Mouse (Mus musculus) hindbrain, embryonic 11.5 days (tissue): Measurements from ENCODE around the gene Ninl. TPM values are rescaled to one million over a fixed set of nuclear protein-coding genes. Genes with fewer than 3 reads are reported as not detected.

Source experiments
- ATAC-seq: fragments of 200-750 bp; cut with Nextera tagmentation; 2 replicates; pipeline ENCODE4 v1.8.0; 2017; ENCODE audit warnings: mild to moderate bottlenecking, moderate TSS enrichment, moderate library complexity; ENCODE audit not compliant: low FRiP score
- DNase-seq: peaks from one replicate; pipeline ENCODE4 v3.0.0-alpha.2; 2015; ENCODE audit warnings: low spot score
- H3K27ac ChIP-seq: fragments of 300-500 bp; sonication (generic); 2 replicates; pipeline ENCODE4 v1.5.1; 2014; ENCODE audit warnings: mild to moderate bottlenecking, low read depth, low read length
- H3K27me3 ChIP-seq: fragments of 300-500 bp; sonication (generic); 2 replicates; pipeline ENCODE4 v1.6.1; 2014; ENCODE audit warnings: mild to moderate bottlenecking, low read length, moderate library complexity, mixed read lengths; ENCODE audit not compliant: control insufficient read depth, insufficient read depth
- H3K36me3 ChIP-seq: fragments of 300-500 bp; sonication (generic); 2 replicates; pipeline ENCODE4 v1.6.1; 2014; ENCODE audit warnings: mild to moderate bottlenecking, low read length, moderate library complexity, mixed read lengths; ENCODE audit not compliant: control insufficient read depth, insufficient read depth
- H3K4me1 ChIP-seq: fragments of 300-500 bp; sonication (generic); replicated peaks from 2 replicates; pipeline ENCODE4 v1.6.1; 2014; ENCODE audit warnings: low read length, mixed read lengths; ENCODE audit not compliant: control insufficient read depth, insufficient read depth
- H3K4me2 ChIP-seq: fragments of 300-500 bp; sonication (generic); replicated peaks from 2 replicates; pipeline ENCODE4 v1.6.1; 2014; ENCODE audit warnings: mild to moderate bottlenecking, low read depth, low read length
- H3K4me3 ChIP-seq: fragments of 300-500 bp; sonication (generic); 2 replicates; pipeline ENCODE4 v1.5.1; 2014; ENCODE audit warnings: low read depth, low read length
- H3K9ac ChIP-seq: fragments of 300-500 bp; sonication (generic); 2 replicates; pipeline ENCODE4 v1.6.1; 2014; ENCODE audit warnings: low read depth, low read length
- H3K9me3 ChIP-seq: fragments of 300-500 bp; sonication (generic); 2 replicates; pipeline ENCODE4 v1.6.1; 2016; ENCODE audit warnings: low read length; ENCODE audit not compliant: control insufficient read depth
- WGBS: fragments of 180-500 bp; shearing (Covaris S2); extraction: QIAGEN DNeasy Blood & Tissue Kit; methylation state at CpG from one replicate; pipeline ENCODE4 v1.1.7; 2014; 5-methylcytosine and 5-hydroxymethylcytosine counted together
- polyA plus RNA-seq: library from polyadenylated mRNA; unstranded; fragments of >200 nt; fragmentation: Nextera tagmentation; extraction: Ambion mirVana; gene quantifications from 2 replicates; pipeline ENCODE4 v1.2.1, GENCODE M21; 2014

Gene Ninl
- polyA plus RNA-seq, 1 experiment from 2014 or later = 10.9 TPM

DNA sequence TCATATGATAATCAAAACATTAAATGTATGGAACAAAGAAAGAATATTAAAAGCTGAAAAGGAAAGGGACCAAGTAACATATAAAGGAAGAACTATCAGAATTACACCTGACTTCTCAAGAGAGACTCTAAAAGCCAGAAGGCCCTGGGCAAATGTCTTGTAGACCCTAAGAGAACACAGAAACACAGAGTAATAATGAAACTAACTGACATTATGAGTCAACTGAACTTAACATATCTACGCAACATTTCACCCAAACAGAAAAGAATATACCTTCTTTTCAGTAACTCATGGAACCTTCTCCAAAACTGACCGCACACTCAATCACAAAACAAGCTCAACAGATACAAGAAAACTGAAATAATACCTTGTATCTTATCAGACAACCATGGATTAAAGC lies 53.8 kb downstream of the Ninl start:
- no peaks in the 10 kb centered on the region for H3K36me3 ChIP-seq
- no peaks in the 10 kb centered on the region for H3K9me3 ChIP-seq
- H3K27ac ChIP-seq = no peak overlapping the region

DNA sequence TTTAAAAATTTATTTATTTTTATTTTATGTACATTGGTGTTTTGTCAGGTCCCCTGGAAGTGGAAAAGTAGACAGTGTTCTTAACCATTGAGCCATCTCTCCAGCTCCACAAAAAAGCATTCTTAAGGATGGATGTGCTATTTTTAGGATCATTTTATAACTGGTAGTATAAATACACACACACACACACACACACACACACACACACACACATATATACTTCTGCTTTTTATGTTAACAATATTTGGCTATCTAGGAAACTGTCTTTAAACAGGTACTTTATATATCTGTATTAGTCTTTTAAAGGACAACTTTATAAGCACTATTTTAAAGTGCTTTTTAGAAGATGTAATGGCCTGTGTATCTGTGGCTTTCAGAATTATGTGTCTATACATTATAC lies 57.1 kb downstream of the Ninl start:
- no peak overlapping the region for H3K9ac ChIP-seq
- H3K27ac ChIP-seq = no peak overlapping the region
- DNase-seq = no peak
- no peaks in the 10 kb centered on the region for H3K4me1 ChIP-seq
- ATAC-seq = no peak
- no peak overlapping the region for H3K4me3 ChIP-seq
- H3K9me3 ChIP-seq = no peaks in the 10 kb centered on the region
- H3K4me2 ChIP-seq = no peak overlapping the region
- H3K36me3 ChIP-seq = no peaks in the 10 kb centered on the region
- H3K27me3 ChIP-seq = no peaks in the 10 kb centered on the region

More for the DNA sequence above, 53.8 kb downstream of the Ninl start:
- Histone ChIP-seq H3K4me1 (no peaks in the 10 kb centered on the region), H3K4me3 (no peak overlapping the region), H3K4me2 (no peak overlapping the region), H3K27me3 (no peaks in the 10 kb centered on the region), H3K9ac (no peak overlapping the region)
- 97% methylated on average over 2 of the region's 2 CpGs for whole genome bisulfite sequencing
- DNase-seq (no peak), ATAC-seq (no peak)

DNA sequence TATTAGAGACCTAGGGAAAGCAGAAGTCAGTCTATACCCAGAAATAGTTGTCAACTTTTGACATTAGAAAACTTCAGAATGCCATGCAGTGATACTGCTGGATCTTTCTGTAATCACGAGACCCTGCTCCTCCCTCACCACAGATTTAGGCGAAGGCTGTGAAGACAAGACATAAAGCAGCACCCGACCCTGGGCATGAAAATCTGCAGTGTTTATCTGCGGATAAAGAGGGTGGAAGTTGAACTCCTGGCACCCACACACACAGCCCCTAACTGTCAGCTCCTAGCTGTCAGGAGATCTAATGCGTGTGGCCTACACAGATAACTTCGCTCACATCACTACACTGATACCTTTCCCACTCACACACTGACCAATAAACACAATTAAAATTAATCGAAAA lies 57.7 kb downstream of the Ninl start:
- no peaks in the 10 kb centered on the region for H3K27me3 ChIP-seq
- H3K4me3 ChIP-seq = no peak overlapping the region
- H3K36me3 ChIP-seq = no peaks in the 10 kb centered on the region
- no peak overlapping the region for H3K27ac ChIP-seq
- no peak overlapping the region for H3K4me2 ChIP-seq
- no peaks in the 10 kb centered on the region for H3K4me1 ChIP-seq
- ATAC-seq (no peak), DNase-seq (no peak)
- H3K9ac ChIP-seq = no peak overlapping the region
- WGBS = 93% methylated on average over 7 of the region's 7 CpGs
- no peaks in the 10 kb centered on the region for H3K9me3 ChIP-seq

DNA sequence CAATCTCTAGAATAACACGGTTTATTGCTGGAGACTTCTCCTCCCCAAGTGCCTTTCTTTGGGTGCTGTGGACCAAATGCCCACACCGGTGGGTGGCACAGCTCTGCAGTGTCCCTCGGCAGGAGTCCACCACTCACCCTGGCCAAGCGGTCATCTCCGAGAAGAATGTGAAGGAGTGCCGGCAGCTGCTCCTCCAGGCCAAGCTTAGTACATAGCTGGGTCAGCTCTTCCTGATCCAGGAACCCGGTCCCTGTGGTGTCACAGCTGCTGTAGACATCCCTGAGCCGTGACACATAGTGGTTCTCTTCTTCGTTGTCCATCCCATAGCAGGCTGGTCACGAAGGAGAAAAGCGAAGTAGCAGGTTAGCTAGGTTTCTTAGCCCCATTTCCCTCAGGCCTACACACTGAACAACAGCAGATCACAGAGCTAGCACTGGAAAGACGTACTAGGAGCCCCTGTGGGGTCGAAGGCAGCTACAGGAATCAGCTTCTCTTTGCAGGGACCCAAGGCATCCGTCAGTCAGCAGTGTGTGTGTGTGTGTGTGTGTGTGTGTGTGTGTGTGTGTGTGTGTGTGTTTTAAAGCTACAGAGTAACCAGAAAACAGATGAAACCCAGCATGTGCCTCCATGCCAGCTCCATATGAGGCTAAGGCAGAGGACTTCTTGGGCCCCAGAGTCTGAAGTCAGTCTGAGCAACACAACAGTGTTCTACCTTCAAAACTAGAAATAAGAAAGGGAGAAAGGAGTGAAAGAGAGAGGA lies 59.1 kb downstream of the Ninl start:
- H3K27me3 ChIP-seq = no peaks in the 10 kb centered on the region
- H3K36me3 ChIP-seq = no peaks in the 10 kb centered on the region
- 85% methylated on average over 14 of the region's 14 CpGs for WGBS
- DNase-seq (no peak), ATAC-seq (no peak; the same call in 1 of the 2 replicates)
- no peak overlapping the region for H3K9ac ChIP-seq
- H3K4me3 ChIP-seq = no peak overlapping the region
- no peak overlapping the region for H3K4me2 ChIP-seq
- H3K4me1 ChIP-seq = no peaks in the 10 kb centered on the region
- H3K9me3 ChIP-seq = no peaks in the 10 kb centered on the region
- H3K27ac ChIP-seq = no peak overlapping the region

DNA sequence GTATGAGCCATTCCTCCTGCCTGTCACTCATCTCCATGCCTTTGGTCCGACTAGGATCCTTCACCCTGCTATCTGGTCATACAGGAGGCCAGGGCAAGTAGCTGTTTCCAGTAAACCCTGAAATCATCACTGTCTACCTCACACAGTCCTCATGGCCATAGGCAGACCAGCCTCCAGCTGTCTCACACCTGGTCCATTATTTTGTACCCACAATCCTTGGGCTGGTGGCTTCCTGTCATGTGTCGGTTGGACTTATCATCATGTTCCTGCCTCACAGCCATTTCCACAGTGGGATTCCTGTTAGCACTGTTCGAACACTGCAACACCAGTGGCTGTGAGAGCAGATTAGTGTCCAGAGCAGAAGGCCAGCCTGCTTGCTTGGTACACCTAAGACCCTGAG lies 60.4 kb downstream of the Ninl start:
- no peak for DNase-seq
- Histone ChIP-seq H3K36me3 (no peaks in the 10 kb centered on the region), H3K4me1 (no peaks in the 10 kb centered on the region), H3K4me3 (no peak overlapping the region), H3K9ac (no peak overlapping the region), H3K27me3 (no peaks in the 10 kb centered on the region), H3K9me3 (no peaks in the 10 kb centered on the region), H3K4me2 (no peak overlapping the region), H3K27ac (no peak overlapping the region)
- ATAC-seq = no peak
- 89% methylated on average over 3 of the region's 3 CpGs for WGBS

DNA sequence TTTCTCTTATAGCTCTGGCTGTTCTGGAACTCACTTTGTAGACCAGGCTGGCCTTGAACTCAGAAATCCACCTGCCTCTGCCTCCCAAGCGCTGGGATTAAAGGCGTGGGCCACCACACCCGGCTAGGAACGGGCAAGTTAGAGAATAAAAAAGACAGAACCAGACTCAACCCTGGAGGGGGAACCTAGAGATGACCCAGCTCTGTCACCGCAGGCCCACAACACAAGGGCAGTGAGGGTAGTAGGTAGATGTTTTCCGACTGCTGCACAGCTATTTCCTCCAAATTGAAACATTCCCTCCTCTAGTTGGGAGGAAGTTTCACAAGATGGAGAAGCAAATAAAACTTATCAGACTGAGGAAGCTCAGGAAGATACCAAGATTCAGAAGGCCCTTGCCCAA lies 61.5 kb downstream of the Ninl start:
- DNase-seq (no peak), ATAC-seq (no peak)
- no peak overlapping the region for H3K4me3 ChIP-seq
- no peak overlapping the region for H3K27ac ChIP-seq
- H3K9ac ChIP-seq = no peak overlapping the region
- WGBS = 94% methylated on average over 6 of the region's 6 CpGs
- H3K4me2 ChIP-seq = no peak overlapping the region
- H3K27me3 ChIP-seq = no peaks in the 10 kb centered on the region
- peaks cover 4% of the 10 kb centered on the region; the same call in 1 of the 2 replicates for H3K36me3 ChIP-seq
- no peaks in the 10 kb centered on the region for H3K9me3 ChIP-seq
- no peaks in the 10 kb centered on the region for H3K4me1 ChIP-seq

DNA sequence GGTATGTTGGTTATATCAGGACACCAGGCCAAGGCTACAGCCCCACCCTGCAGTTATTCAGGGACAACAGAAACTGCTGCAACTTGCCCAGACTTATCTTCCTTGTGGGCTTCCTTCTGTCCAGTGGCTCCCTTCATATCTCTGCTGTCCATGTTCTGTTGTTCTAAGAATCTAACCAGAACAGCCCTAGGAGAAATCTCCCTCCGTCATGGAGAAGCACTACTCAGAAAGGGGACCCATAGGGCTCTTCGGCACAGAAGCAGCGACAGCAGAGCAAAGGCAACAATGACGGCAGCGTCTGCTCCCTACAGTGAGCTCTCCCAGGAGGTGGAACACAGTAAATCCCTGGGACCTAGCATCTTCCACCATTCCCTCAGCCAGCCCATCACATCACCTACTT lies 62.3 kb downstream of the Ninl start:
- Histone ChIP-seq H3K27me3 (no peaks in the 10 kb centered on the region), H3K4me3 (no peak overlapping the region), H3K4me1 (no peaks in the 10 kb centered on the region), H3K9ac (no peak overlapping the region), H3K4me2 (no peak overlapping the region), H3K9me3 (no peaks in the 10 kb centered on the region), H3K36me3 (peaks cover 4% of the 10 kb centered on the region; the same call in 1 of the 2 replicates), H3K27ac (no peak overlapping the region)
- ATAC-seq = no peak
- WGBS = 96% methylated on average over 5 of the region's 5 CpGs
- DNase-seq = no peak

DNA sequence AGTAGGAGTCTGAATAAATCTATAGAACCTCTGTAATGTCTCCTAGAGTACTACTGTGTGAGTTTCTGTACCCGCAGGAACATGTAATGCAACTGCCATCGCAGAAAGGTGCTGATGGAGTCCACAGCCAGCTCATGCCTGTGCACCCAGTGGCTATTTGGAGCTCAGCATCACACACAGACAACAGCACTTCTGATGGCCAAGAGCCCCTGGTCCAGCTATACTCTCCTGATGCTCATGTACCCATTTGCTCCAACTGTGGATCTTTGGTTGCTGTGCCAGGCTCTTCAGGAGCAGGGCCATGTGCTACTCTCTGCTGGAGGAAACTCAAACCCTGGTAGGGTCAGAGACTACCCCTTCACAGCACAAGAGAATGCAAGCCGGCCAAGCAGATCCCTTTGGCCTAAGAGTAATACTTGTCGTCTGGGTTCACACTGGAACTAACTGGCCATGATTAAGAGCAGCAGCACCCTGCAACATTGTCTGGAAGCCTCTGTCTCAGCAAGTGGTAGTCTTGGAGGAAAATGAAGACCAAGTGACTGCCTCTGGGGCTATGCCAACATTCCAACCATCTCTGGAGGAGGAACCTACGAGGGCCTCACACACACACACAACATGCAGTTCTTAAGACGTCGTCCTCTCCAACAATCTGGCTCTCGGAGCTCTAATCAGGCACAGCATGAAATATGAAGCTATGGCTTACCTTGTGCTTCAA lies 65.6 kb downstream of the Ninl start:
- Histone ChIP-seq H3K9ac (no peak overlapping the region), H3K4me2 (no peak overlapping the region), H3K27ac (no peak overlapping the region), H3K27me3 (no peaks in the 10 kb centered on the region), H3K4me1 (no peaks in the 10 kb centered on the region), H3K9me3 (no peaks in the 10 kb centered on the region), H3K4me3 (no peak overlapping the region), H3K36me3 (peaks cover 4% of the 10 kb centered on the region; the same call in 1 of the 2 replicates)
- no peak for DNase-seq
- 93% methylated on average over 8 of the region's 8 CpGs for WGBS
- ATAC-seq = no peak

DNA sequence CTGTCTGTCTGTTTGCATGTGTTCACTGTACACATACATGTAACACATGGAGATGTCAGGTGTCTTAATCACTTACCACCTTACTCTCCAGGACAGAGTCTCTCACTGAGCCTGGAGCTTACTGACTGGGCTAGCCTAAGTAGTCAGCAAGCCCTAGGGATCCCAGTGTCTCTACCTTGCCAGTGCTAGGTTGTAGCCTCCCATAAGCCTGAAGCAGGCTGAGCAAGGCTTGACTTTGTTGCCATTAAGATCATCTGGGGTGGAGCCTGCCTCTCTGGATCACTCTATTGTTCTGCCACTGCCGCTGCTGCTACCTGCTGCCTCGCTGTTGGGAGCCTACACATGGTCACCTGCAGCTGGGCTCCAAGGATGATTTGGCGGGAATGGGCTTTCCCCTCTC lies 66.5 kb downstream of the Ninl start:
- ATAC-seq = no peak
- Histone ChIP-seq H3K9me3 (no peaks in the 10 kb centered on the region), H3K4me1 (no peaks in the 10 kb centered on the region), H3K27me3 (no peaks in the 10 kb centered on the region), H3K9ac (no peak overlapping the region), H3K4me2 (no peak overlapping the region), H3K36me3 (peaks cover 4% of the 10 kb centered on the region; the same call in 1 of the 2 replicates), H3K27ac (no peak overlapping the region), H3K4me3 (no peak overlapping the region)
- whole genome bisulfite sequencing = 94% methylated on average over 3 of the region's 3 CpGs
- DNase-seq = no peak
